Mouse (Mus musculus) kidney, embryonic 16.5 days (tissue): ENCODE results near the gene Lctl. TPM values are rescaled to one million over a fixed set of nuclear protein-coding genes. Genes with fewer than 3 reads are reported as not detected.

Source experiments
- ATAC-seq: fragments of 200-750 bp; cut with Nextera tagmentation; 2 replicates; pipeline ENCODE4 v1.8.0; 2017; ENCODE audit warnings: moderate TSS enrichment; ENCODE audit not compliant: low FRiP score, low TSS enrichment
- H3K27ac ChIP-seq: fragments of 300-500 bp; sonication (generic); 2 replicates; pipeline ENCODE4 v1.5.1; 2014; ENCODE audit warnings: low read length
- H3K27me3 ChIP-seq: fragments of 300-500 bp; sonication (generic); 2 replicates; pipeline ENCODE4 v1.6.1; 2014; ENCODE audit warnings: low read length, control low read depth, mixed read lengths; ENCODE audit not compliant: insufficient read depth
- H3K36me3 ChIP-seq: fragments of 300-500 bp; sonication (generic); 2 replicates; pipeline ENCODE4 v1.6.1; 2014; ENCODE audit warnings: low read length, control low read depth, mixed read lengths; ENCODE audit not compliant: insufficient read depth
- H3K4me1 ChIP-seq: fragments of 300-500 bp; sonication (generic); 2 replicates; pipeline ENCODE4 v1.6.1; 2014; ENCODE audit warnings: low read length, control low read depth, mixed read lengths; ENCODE audit not compliant: insufficient read depth
- H3K4me2 ChIP-seq: fragments of 300-500 bp; sonication (generic); replicated peaks from 2 replicates; pipeline ENCODE4 v1.6.1; 2014; ENCODE audit warnings: low read depth, low read length
- H3K4me3 ChIP-seq: fragments of 300-500 bp; sonication (generic); 2 replicates; pipeline ENCODE4 v1.5.1; 2014; ENCODE audit warnings: mild to moderate bottlenecking, low read length
- H3K9ac ChIP-seq: fragments of 300-500 bp; sonication (generic); replicated peaks from 2 replicates; pipeline ENCODE4 v1.6.1; 2014; ENCODE audit warnings: low read length
- H3K9me3 ChIP-seq: fragments of 300-500 bp; sonication (generic); 2 replicates; pipeline ENCODE4 v1.6.1; 2016; ENCODE audit warnings: low read length, control low read depth
- WGBS: fragments of 180-500 bp; shearing (Covaris S2); extraction: QIAGEN DNeasy Blood & Tissue Kit; methylation state at CpG from one replicate; pipeline ENCODE4 v1.1.7; 2014; 5-methylcytosine and 5-hydroxymethylcytosine counted together
- polyA plus RNA-seq: library from polyadenylated mRNA; unstranded; fragments of >200 nt; fragmentation: Nextera tagmentation; extraction: Ambion mirVana; gene quantifications from 2 replicates; pipeline ENCODE4 v1.2.1, GENCODE M21; 2015

Lctl gene
- polyA plus RNA-seq, result 0.07 and 0.24 TPM in 2 replicates

DNA sequence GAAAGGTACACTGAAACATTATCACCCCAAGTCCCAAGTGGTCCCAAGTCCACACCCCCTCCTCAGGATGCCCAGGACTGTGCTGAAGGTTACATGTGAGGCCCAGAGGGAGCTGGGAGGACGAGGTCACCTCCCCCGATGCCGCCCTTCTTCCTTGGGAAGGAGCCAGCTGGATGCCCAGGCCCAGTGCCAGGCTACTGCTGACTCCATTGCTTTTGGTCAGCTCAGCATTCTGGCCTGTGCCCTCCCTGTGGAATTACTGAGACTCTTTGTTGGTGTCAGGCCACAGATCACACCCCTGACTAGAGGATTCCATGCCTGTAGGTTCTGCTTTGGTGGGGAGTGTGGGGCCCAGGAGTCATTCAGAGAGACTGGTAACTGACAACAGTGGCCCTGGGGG lies at the start of gene Lctl:
TSS of gene Lctl (plus strand) at position 272 of the 400 bp plus-strand sequence.
- Histone ChIP-seq H3K9ac (no peak within 1 kb of the TSS), H3K4me1 (no peaks in the 10 kb centered on the region), H3K36me3 (no peaks in the 10 kb centered on the region), H3K27me3 (no peaks in the 10 kb centered on the region), H3K4me2 (no peak within 1 kb of the TSS), H3K27ac (no peak within 1 kb of the TSS), H3K4me3 (no peak within 1 kb of the TSS), H3K9me3 (no peaks in the 10 kb centered on the region)
- no peak for ATAC-seq
- WGBS, result 58% methylated on average over 3 of the region's 3 CpGs

DNA sequence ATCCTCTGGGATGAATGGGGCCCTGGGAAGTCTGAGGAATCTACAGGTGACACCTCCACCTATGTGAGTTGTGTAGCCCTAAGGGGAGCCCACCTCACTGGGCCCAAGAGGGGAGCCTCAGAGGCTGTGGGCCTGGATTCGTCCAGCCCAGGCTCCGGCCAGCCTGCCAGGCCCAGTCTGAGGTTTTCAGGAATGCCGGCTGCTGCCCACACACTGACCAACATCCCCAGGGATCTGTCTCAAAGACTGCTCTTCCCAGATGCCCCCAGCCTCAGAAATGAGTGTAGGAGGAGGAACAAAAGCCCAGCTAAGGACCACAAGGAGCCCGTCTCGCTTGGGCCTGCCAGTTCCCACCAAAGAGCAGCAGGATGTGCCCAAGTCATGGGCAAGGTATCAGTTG lies 49.2 kb upstream of the Lctl start:
- Histone ChIP-seq H3K4me3 (no peak overlapping the region), H3K9me3 (no peaks in the 10 kb centered on the region), H3K4me2 (no peak overlapping the region), H3K9ac (peak overlapping the region; percentile 1), H3K27me3 (no peaks in the 10 kb centered on the region), H3K4me1 (peaks cover 19% of the 10 kb centered on the region), H3K27ac (peak overlapping the region; percentile 91), H3K36me3 (no peaks in the 10 kb centered on the region)
- WGBS, result 84% methylated on average over 5 of the region's 5 CpGs
- no peak for ATAC-seq

DNA sequence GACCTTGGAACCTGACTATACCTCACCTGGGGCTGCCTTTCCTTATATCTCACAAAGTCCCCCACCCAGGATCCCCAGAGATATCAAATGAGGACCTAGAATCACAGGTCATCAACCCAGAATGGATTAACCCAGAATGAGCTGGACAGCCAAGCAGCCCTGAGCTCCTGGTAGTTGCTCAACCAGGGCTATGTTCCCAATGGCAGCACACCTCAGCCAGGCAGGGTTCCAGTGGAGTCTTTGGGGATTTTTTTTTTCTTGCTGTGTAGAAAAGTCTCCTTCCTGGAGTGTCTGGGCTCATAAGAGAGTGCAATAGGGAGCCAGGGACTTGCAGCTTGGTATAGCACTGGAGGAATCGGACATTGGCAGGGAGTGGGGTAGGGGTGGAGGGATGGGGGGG lies 48.4 kb upstream of the Lctl start:
- WGBS, result 89% methylated on average over 1 of the region's 1 CpGs
- H3K4me3 ChIP-seq, result no peak overlapping the region
- no peak for ATAC-seq

DNA sequence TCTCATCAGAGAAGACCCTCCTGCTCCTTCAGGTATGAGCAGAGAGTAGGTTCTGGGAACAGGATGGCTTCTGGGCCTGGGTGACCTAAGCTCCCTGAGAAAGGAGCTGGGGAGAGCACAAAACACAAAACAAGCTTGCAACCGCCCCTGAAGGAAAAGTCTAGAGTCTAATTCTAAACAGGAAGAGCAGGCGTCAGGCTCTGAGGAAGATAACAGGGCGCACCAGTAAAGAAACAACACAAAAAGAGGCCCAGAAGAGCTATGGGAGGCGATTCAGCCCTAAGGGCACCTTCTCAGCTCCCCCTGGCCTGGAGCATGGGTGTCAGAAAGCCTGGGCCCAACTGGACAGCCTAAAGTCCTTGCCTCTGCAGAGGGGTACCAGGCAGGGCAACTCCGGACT lies 47.8 kb upstream of the Lctl start:
- WGBS, result 88% methylated on average over 5 of the region's 5 CpGs
- ATAC-seq, result no peak
- H3K9me3 ChIP-seq, result no peaks in the 10 kb centered on the region
- no peaks in the 10 kb centered on the region for H3K27me3 ChIP-seq
- H3K4me2 ChIP-seq, result no peak overlapping the region
- no peak overlapping the region for H3K27ac ChIP-seq
- no peaks in the 10 kb centered on the region for H3K36me3 ChIP-seq
- no peak overlapping the region for H3K9ac ChIP-seq
- H3K4me1 ChIP-seq, result peaks cover 19% of the 10 kb centered on the region
- H3K4me3 ChIP-seq, result no peak overlapping the region

More for the DNA sequence above, 48.4 kb upstream of the Lctl start:
- Histone ChIP-seq H3K9ac (no peak overlapping the region), H3K4me1 (peaks cover 19% of the 10 kb centered on the region), H3K36me3 (no peaks in the 10 kb centered on the region), H3K27me3 (no peaks in the 10 kb centered on the region), H3K27ac (no peak overlapping the region), H3K4me2 (no peak overlapping the region), H3K9me3 (no peaks in the 10 kb centered on the region)

DNA sequence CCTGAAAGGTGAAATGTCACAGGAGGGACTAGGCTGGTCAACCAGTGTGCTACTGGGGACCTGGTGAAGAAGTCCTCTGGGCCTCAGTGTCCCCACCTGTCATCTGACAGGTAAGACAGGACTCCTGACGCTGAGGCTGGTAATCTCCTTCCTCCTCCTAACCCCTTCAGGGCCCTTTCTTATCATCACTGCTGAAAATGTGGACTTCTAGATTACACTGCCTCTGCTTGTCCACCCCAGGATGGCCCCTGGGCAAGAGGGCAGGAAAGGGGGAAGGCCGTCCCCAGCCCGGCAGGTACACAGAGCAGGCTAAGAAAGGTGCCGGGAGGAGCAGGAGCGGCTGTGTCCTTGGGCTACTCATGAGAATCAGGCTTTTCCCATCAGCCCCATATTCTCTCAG lies 46.3 kb upstream of the Lctl start:
- 90% methylated on average over 5 of the region's 5 CpGs for WGBS
- no peaks in the 10 kb centered on the region for H3K27me3 ChIP-seq
- no peak for ATAC-seq

DNA sequence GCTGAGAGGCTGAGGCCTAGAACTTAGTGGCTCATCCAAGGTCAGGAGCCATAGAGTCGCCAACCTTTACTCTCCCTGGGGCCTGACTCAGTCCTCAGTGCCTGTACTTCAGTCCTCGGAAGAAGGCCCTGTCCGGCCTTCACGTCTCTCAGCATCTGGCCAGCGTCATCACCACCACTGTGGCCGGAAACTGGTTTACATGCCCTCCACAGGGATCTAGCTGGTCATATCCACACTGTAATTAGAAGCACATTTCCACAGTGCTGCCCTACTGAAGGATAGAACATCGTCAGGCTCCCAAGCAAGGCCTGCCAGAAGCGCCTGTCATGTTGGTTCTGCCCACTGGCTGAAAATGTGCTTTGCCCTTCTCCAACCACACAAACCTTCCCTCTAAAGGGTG lies 42.1 kb upstream of the Lctl start:
- Histone ChIP-seq H3K27me3 (no peaks in the 10 kb centered on the region), H3K9me3 (no peaks in the 10 kb centered on the region), H3K4me1 (peaks cover 12% of the 10 kb centered on the region), H3K9ac (no peak overlapping the region), H3K4me2 (no peak overlapping the region), H3K27ac (no peak overlapping the region), H3K36me3 (no peaks in the 10 kb centered on the region), H3K4me3 (no peak overlapping the region)
- WGBS, result 82% methylated on average over 8 of the region's 8 CpGs
- ATAC-seq, result no peak

More for the DNA sequence above, 46.3 kb upstream of the Lctl start:
- H3K4me3 ChIP-seq, result no peak overlapping the region
- H3K27ac ChIP-seq, result no peak overlapping the region
- H3K4me1 ChIP-seq, result peaks cover 19% of the 10 kb centered on the region
- H3K9ac ChIP-seq, result no peak overlapping the region
- H3K9me3 ChIP-seq, result no peaks in the 10 kb centered on the region
- H3K4me2 ChIP-seq, result no peak overlapping the region
- no peaks in the 10 kb centered on the region for H3K36me3 ChIP-seq

DNA sequence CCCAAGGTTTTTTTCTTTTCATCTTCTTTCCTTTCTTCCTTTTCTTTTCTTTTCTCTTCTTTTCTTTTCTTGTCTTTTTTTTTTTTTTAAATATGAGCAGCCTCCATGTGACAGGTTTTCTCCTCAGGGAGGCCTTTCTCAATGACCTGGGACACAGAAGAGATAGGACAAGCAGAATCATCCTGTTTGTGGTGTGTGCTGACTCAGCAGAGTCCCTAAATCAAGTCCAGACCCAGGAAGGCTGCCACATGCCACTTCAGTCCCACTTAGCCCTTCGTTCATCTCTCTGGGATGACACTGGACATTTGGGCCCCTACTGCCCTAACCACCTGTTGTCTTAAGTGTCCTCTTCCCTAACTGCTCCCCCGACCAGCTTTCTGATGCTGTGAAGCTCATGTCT lies 40.5 kb upstream of the Lctl start:
- Histone ChIP-seq H3K27me3 (no peaks in the 10 kb centered on the region), H3K9ac (no peak overlapping the region), H3K27ac (no peak overlapping the region), H3K4me3 (no peak overlapping the region), H3K9me3 (no peaks in the 10 kb centered on the region), H3K4me2 (no peak overlapping the region), H3K36me3 (no peaks in the 10 kb centered on the region), H3K4me1 (peaks cover 15% of the 10 kb centered on the region)
- no peak for ATAC-seq
- WGBS, result 63% methylated on average over 2 of the region's 2 CpGs

DNA sequence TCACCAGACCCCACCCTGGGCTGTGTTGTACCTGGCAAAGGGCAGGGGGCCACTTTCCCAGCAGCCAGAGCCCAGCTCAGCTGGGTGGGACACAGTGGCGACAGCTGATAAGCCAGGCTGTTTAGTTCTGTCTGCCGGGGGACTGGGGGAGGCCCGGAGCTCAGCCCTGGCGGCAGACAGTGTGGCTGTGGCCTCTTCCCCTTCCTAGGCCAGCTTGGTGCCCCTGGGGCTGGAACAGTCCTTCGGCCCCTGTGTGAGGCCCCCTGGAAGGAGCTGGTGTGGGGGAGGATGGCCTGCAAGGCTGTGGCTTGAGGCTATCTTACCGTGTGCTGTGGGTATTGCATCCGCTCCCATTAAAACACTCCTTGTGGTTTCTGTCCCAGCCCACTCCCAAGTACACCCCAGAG lies 38.6 kb upstream of the Lctl start:
- Histone ChIP-seq H3K9me3 (no peaks in the 10 kb centered on the region), H3K27ac (peak overlapping the region; percentile 45), H3K36me3 (no peaks in the 10 kb centered on the region), H3K27me3 (no peaks in the 10 kb centered on the region), H3K9ac (peak overlapping the region; percentile 52), H3K4me1 (peaks cover 15% of the 10 kb centered on the region), H3K4me3 (no peak overlapping the region), H3K4me2 (no peak overlapping the region)
- ATAC-seq, result peak; percentile 74
- 7% methylated on average over 7 of the region's 7 CpGs for WGBS

DNA sequence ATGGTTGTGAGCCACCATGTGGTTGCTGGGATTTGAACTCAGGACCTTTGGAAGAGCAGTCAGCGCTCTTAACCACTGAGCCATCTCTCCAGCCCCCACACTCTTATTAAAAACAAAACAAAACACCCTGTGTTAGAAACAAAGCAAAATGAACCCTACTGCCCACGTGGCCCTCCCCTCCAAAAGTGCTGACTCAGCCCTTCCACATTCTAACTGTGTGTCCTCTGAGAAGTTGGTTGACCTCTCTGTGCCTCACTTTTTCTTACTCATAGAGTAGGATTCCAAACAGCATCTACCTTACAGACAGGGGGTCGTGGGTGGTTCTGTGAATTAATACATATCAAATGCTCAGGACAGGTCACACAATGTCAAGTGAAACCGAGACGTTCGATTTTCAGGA lies 37.0 kb upstream of the Lctl start:
- H3K36me3 ChIP-seq, result no peaks in the 10 kb centered on the region
- peaks cover 30% of the 10 kb centered on the region for H3K4me1 ChIP-seq
- no peak overlapping the region for H3K9ac ChIP-seq
- H3K4me3 ChIP-seq, result no peak overlapping the region
- H3K27me3 ChIP-seq, result no peaks in the 10 kb centered on the region
- H3K27ac ChIP-seq, result no peak overlapping the region
- H3K4me2 ChIP-seq, result no peak overlapping the region
- H3K9me3 ChIP-seq, result no peaks in the 10 kb centered on the region
- 61% methylated on average over 6 of the region's 6 CpGs for WGBS
- ATAC-seq, result no peak

DNA sequence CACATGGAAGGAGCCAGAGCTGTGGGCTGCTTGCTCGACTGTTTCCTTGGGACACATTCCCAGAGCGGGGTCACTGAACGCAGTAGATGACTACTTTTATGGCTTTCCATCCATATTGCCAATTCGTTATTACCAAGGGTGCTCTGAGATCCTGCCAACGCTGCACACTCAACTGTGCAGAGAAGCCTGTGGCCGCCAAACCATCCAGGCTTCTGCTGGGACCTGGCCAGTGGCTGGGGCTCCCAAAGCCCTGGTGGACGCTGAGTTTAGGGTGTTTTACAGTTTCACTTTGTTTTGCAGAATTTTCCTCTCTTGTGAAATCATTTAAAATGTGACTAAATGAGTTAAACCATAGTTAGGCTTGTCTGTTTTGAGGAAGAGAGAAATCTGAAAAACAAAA lies 32.7 kb upstream of the Lctl start:
- Histone ChIP-seq H3K27ac (peak overlapping the region; percentile 75; the same call in 1 of the 2 replicates), H3K4me2 (peak overlapping the region; percentile 80), H3K9ac (peak overlapping the region; percentile 77), H3K4me1 (peaks cover 38% of the 10 kb centered on the region), H3K36me3 (no peaks in the 10 kb centered on the region), H3K27me3 (no peaks in the 10 kb centered on the region), H3K4me3 (peak overlapping the region; percentile 46), H3K9me3 (no peaks in the 10 kb centered on the region)
- 17% methylated on average over 7 of the region's 7 CpGs for WGBS
- no peak for ATAC-seq
